Mouse (Mus musculus): ENCODE data around the gene Ankar. TPM values are rescaled to one million over a fixed set of nuclear protein-coding genes. Genes with fewer than 3 reads are reported as not detected.

The Ankar gene
- polyA plus RNA-seq, 1 experiment from 2014 or later, result not detected

DNA sequence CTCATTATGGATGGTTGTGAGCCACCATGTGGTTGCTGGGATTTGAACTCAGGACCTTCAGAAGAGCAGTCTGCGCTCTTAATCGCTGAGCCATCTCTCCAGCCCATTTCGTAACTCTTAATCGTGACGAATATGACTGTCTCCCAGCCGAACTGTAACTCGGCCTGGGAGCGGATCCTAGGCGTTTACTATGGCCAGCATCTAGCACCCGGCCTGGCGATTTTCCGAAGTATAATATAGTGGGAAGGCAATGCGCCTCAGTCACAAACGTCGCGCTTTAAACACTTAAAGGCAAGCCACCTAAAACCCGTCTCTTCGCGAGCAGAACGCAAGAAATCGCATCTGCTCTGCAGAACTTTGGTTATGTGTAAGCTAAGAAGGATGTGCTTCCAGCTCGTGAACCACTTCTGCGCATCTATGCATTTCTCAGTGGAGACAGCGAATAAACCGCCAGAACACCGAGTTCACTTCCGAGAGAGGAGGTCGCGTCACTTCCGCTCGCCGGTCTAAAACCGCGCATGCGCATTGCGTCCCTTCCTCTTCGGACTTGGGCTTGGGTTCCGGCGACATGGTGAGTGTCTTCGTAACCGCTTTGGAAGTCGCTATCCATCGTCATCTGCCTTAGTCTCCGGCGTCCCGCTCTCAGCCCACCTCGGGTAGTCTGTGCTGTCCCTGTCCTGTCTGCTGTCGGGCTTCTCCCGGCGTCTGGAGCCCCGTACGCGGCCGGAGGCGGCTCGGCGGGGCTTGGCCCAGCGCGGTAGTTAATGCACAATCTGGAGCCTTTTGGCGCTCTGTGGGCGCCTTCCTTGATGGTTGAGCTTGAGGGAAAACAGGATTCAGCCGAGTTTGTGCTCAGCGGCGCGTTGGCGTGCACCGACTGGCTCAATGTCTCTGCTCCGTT, 10.6 kb upstream of the Ankar start, which contains the start of gene Rpl37a:
Rpl37a (plus strand) TSS at position 538 of the 901 bp plus-strand sequence.
- Histone ChIP-seq H3K27me3 (no peaks in the 10 kb centered on the region), H3K4me1 (replicated peaks) (peaks cover 20% of the 10 kb centered on the region), H3K9ac (peak within 1 kb of the TSS; percentile 83), H3K9me3 (replicated peaks) (no peaks in the 10 kb centered on the region), H3K27ac (peak within 1 kb of the TSS; percentile 89), H3K4me3 (peak within 1 kb of the TSS; percentile 81), H3K4me2 (peak within 1 kb of the TSS; percentile 84), H3K36me3 (peaks cover 32% of the 10 kb centered on the region)
- ATAC-seq (replicated peaks; ENCODE audit: insufficient number of reproducible peaks, insufficient read depth, low FRiP score, low read depth), result peak; percentile 87
- 2% methylated on average over 68 of the region's 68 CpGs for WGBS

DNA sequence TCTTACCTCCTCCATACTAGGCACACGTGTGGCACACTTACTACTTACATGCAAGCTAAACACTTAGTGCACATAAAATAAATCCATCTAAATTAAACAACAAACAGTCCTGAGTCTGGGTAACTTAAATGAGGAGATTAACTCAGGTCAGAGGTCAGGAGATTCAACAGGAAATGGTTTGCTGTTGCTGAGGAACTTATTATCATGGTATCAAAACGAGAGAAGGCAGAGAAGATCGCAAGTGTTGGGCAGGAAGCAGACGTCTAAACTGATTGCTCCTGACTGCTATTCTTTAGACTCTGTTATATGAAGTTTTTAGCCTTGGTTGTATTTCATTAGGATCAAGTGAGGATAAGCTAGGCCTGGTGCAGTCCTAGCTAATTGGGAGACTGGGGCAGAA, 7.1 kb upstream of the Ankar start:
- no peak overlapping the region for H3K4me3 ChIP-seq
- H3K9me3 ChIP-seq (replicated peaks), result no peaks in the 10 kb centered on the region
- no peak overlapping the region for H3K4me2 ChIP-seq
- peaks cover 1% of the 10 kb centered on the region; the same call in 1 of the 2 replicates for H3K36me3 ChIP-seq
- ATAC-seq (replicated peaks; ENCODE audit: insufficient number of reproducible peaks, insufficient read depth, low FRiP score, low read depth), result no peak
- WGBS, result 47% methylated on average over 4 of the region's 4 CpGs
- H3K4me1 ChIP-seq (replicated peaks), result peaks cover 7% of the 10 kb centered on the region
- no peak overlapping the region for H3K27ac ChIP-seq
- no peak overlapping the region for H3K9ac ChIP-seq
- no peaks in the 10 kb centered on the region for H3K27me3 ChIP-seq

DNA sequence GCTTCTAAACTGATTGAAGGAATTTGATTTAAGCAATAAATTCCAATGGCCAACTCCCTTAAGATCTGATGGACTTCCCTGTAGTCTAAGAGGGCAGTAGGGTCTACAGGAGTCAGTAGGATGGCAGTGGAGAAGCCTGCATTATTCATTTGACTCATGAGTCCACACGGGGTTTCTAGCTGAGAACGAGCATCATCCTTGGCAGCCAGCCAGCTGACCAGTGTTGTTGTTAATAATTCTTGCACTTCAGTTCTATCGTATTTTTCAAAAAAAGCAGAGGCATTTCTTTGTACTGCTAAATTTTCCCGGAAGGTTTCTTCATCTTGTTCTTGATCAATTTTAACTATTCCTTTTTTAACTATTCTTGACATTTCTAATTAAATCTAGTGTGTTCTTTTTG, 1.7 kb downstream of the Ankar start:
- Histone ChIP-seq H3K27me3 (no peaks in the 10 kb centered on the region), H3K27ac (no peak overlapping the region), H3K4me2 (no peak overlapping the region), H3K36me3 (no peaks in the 10 kb centered on the region), H3K9ac (no peak overlapping the region), H3K9me3 (replicated peaks) (no peaks in the 10 kb centered on the region), H3K4me3 (no peak overlapping the region), H3K4me1 (replicated peaks) (no peaks in the 10 kb centered on the region)
- 51% methylated on average over 4 of the region's 4 CpGs for WGBS
- no peak for ATAC-seq (replicated peaks; ENCODE audit: insufficient number of reproducible peaks, insufficient read depth, low FRiP score, low read depth)

DNA sequence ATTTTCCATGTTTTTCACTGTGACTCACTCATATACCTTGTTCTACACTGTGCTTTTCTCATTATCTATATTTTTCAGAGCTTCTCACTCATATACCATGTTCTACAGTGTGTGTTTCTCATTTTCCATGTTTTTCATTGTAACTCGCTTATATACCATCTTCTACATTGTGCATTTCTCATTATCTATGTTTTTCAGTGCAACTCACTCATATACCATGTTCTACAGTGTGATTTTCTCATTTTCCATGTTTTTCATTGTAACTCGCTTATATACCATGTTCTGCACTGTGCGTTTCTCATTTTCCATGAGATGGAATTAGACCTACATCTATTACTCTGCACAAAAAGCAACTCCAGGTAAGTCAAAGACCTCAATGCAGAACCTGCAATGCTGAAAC, 4.1 kb downstream of the Ankar start:
- Histone ChIP-seq H3K4me2 (no peak overlapping the region), H3K9me3 (replicated peaks) (no peaks in the 10 kb centered on the region), H3K9ac (no peak overlapping the region), H3K27ac (no peak overlapping the region), H3K4me3 (no peak overlapping the region), H3K36me3 (no peaks in the 10 kb centered on the region), H3K4me1 (replicated peaks) (no peaks in the 10 kb centered on the region), H3K27me3 (no peaks in the 10 kb centered on the region)
- ATAC-seq (replicated peaks; ENCODE audit: insufficient number of reproducible peaks, insufficient read depth, low FRiP score, low read depth), result no peak
- 46% methylated on average over 3 of the region's 3 CpGs for WGBS

DNA sequence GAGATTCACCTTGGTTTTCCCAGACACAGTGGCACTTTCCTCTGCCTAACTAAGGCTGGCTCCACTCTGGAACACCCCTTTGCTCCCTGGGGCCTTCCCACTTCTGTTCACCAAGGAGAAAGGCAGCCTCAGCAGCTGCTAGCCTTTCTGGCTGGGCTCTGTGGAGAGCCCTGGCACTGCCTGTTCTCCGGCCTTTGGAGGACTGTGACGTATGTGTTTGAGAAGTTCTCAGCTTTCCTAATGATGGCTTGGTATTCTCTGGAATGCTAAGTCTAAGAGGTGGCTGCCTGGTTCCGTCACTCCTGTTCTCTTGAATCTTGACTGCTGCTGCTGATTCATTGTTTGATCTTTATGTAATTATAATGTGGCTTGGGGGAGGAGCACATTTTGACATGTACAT, 27.3 kb downstream of the Ankar start:
- ATAC-seq (replicated peaks; ENCODE audit: insufficient number of reproducible peaks, insufficient read depth, low FRiP score, low read depth), result no peak
- Histone ChIP-seq H3K4me1 (replicated peaks) (no peaks in the 10 kb centered on the region), H3K4me3 (no peak overlapping the region), H3K27me3 (no peaks in the 10 kb centered on the region), H3K4me2 (no peak overlapping the region), H3K36me3 (no peaks in the 10 kb centered on the region), H3K9me3 (replicated peaks) (no peaks in the 10 kb centered on the region), H3K27ac (no peak overlapping the region), H3K9ac (no peak overlapping the region)
- 44% methylated on average over 3 of the region's 3 CpGs for WGBS

DNA sequence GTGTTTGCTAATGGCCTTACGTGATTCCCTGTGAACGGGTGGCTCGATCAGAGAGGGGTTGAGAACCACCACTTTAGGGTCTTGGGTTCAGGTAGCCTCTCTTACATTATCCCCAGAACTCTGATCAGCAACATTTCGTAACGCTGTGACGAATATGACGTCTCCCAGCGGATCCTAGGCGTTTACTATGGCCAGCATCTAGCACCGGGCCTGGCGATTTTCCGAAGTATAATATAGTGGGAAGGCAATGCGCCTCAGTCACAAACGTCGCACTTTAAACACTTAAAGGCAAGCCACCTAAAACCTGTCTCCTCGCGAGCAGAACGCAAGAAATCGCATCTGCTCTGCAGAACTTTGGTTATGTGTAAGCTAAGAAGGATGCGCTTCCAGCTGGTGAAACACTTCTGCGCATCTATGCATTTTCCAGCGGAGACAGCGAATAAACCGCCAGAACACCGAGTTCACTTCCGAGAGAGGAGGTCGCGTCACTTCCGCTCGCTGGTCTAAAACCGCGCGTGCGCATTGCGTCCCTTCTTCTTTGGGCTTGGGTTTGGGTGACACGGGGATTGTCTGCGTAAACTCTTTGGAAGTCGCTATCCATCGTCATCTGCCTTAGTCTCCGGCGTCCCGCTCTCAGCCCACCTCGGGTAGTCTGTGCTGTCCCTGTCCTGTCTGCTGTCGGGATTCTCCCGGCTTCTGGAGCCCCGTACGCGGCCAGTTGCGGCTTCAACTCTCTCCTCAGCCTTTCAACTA, 59.5 kb downstream of the Ankar start:
- Histone ChIP-seq H3K4me3 (peak overlapping the region; percentile 42), H3K27ac (no peak overlapping the region), H3K9ac (no peak overlapping the region), H3K27me3 (no peaks in the 10 kb centered on the region), H3K4me2 (peak overlapping the region; percentile 67), H3K36me3 (no peaks in the 10 kb centered on the region), H3K9me3 (replicated peaks) (no peaks in the 10 kb centered on the region), H3K4me1 (replicated peaks) (no peaks in the 10 kb centered on the region)
- ATAC-seq (replicated peaks; ENCODE audit: insufficient number of reproducible peaks, insufficient read depth, low FRiP score, low read depth), result no peak
- 36% methylated on average over 49 of the region's 49 CpGs for WGBS

DNA sequence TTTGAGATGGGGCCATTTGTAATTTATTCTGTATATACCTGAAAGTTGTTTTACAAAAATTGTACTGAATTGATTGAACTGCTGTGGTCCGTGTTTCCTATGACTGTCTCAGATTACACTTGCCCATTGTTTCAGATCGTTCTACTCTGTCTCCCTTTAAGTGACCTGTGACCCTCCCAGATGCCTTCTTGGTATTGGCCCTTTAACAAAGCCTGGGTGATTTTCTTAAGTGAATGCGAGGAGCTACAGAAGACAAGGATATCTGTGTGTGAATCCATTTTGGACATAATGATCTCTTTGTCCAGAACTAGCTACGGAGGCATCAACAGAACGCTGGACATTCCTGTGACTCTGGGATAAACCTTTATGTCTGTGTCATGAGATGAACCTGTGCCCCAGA, 65.2 kb downstream of the Ankar start:
- no peak for ATAC-seq (replicated peaks; ENCODE audit: insufficient number of reproducible peaks, insufficient read depth, low FRiP score, low read depth)
- peaks cover 34% of the 10 kb centered on the region for H3K36me3 ChIP-seq
- WGBS, result 53% methylated on average over 5 of the region's 5 CpGs
- no peak overlapping the region for H3K4me2 ChIP-seq
- no peak overlapping the region for H3K4me3 ChIP-seq
- H3K9ac ChIP-seq, result no peak overlapping the region
- H3K27ac ChIP-seq, result no peak overlapping the region
- H3K27me3 ChIP-seq, result no peaks in the 10 kb centered on the region
- no peaks in the 10 kb centered on the region for H3K4me1 ChIP-seq (replicated peaks)
- no peaks in the 10 kb centered on the region for H3K9me3 ChIP-seq (replicated peaks)

DNA sequence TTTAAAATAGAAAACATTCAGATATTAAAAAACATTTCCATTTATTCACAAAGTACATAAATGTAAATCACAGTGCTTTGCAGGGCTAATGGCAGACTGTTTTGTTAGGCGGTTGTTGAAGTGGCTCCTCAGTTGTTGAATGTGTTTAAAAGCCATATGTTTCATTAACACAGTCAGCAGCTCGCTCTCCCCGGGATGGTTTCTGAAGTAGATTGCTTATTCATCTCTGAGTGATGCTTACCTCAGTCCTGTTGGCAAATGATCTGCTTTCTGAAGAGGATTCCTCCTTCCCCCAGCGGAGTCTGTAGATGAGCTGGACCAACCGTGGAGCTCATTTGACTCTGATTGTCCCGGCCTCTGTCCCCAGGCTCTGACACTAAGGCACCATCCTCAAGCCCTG, 88.2 kb downstream of the Ankar start:
- Histone ChIP-seq H3K4me2 (no peak overlapping the region), H3K4me1 (replicated peaks) (no peaks in the 10 kb centered on the region), H3K27ac (no peak overlapping the region), H3K4me3 (no peak overlapping the region), H3K9me3 (replicated peaks) (no peaks in the 10 kb centered on the region), H3K9ac (no peak overlapping the region), H3K36me3 (peaks cover 66% of the 10 kb centered on the region), H3K27me3 (no peaks in the 10 kb centered on the region)
- 93% methylated on average over 6 of the region's 6 CpGs for WGBS
- ATAC-seq (replicated peaks; ENCODE audit: insufficient number of reproducible peaks, insufficient read depth, low FRiP score, low read depth), result no peak

DNA sequence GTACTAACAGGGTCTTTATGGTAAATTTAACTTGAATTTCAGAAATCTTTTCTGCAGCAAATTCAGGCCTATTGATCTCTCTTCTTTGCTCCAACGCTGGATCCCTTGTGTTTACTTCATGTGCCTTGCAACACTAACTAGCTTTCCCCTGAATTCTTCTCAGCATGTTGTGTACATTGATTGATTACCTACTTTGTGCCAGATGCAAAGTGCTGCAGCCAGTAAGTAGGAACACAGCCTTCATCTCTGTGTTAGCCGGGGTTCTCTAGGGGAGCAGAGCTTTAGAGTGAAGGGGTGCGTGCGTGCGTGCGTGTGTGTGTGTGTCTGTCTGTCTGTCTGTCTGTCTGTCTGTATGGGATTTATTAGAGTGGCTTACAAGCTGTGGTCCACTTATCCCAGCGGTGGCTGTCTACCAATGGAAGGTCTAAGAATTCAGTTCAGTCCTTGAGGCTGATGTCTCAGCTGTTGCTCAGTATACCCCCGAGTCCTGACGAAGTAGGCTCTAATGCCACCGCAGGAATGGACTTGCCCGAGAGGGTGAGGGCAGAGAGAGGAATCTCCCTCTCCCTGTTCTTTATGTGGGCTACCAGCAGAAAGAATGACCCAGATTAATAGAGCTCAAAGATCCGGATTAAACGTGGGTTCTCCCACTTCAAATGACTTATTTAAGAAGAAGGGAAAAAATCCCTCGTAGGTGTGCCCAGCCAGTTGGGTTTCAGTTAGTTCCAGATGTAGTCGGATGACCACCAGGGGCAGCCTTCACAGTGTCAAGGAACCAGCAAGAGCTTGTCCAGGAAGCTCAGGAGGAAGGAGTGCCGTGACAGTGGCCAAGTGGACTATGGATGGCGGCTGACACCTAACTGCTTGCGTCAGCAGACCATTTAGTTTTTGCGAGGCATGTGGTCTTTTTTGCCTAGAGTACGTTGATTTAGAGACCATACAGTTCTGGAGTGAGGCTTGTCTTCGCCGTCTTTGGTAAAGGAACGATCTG, 90.2 kb downstream of the Ankar start:
- no peaks in the 10 kb centered on the region for H3K27me3 ChIP-seq
- ATAC-seq (replicated peaks; ENCODE audit: insufficient number of reproducible peaks, insufficient read depth, low FRiP score, low read depth), result no peak
- no peak overlapping the region for H3K4me2 ChIP-seq
- no peak overlapping the region for H3K27ac ChIP-seq
- no peaks in the 10 kb centered on the region for H3K9me3 ChIP-seq (replicated peaks)
- peaks cover 62% of the 10 kb centered on the region for H3K36me3 ChIP-seq
- WGBS, result 85% methylated on average over 23 of the region's 23 CpGs
- H3K4me1 ChIP-seq (replicated peaks), result no peaks in the 10 kb centered on the region
- no peak overlapping the region for H3K9ac ChIP-seq
- H3K4me3 ChIP-seq, result no peak overlapping the region

DNA sequence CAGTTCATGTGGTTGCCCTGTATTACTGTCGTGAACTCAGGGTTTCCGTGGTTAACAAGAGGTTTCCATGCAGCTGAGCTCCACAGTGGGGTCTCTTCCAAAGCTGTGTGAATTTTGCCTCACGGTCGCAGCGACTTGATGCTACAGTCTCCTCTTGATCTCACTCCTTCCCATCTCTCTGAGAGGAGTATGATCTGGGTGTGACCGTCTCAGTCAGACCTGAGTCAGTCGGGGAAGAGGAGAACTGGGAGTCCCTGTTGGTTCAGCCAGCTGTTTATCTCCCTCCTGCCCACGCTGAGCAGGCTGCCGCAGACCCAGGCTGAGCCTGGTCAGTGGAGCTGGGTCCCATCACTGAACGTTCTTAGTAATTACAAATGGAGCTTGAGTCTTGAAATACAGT, 91.2 kb downstream of the Ankar start:
- Histone ChIP-seq H3K36me3 (peaks cover 53% of the 10 kb centered on the region), H3K4me3 (no peak overlapping the region), H3K27me3 (no peaks in the 10 kb centered on the region), H3K27ac (no peak overlapping the region), H3K9me3 (replicated peaks) (no peaks in the 10 kb centered on the region), H3K4me1 (replicated peaks) (no peaks in the 10 kb centered on the region), H3K9ac (no peak overlapping the region), H3K4me2 (no peak overlapping the region)
- 85% methylated on average over 10 of the region's 10 CpGs for WGBS
- ATAC-seq (replicated peaks; ENCODE audit: insufficient number of reproducible peaks, insufficient read depth, low FRiP score, low read depth), result no peak
